Mouse (Mus musculus) CH12.LX (cell line): Measurements from ENCODE around the gene Map2k6. TPM values are rescaled to one million over a fixed set of nuclear protein-coding genes. Genes with fewer than 3 reads are reported as not detected.

Experiments
- DNase-seq: peaks from one replicate; pipeline ENCODE4 v3.0.0-alpha.2; 2013; ENCODE audit errors: extremely low read depth
- H3K27ac ChIP-seq: 2 replicates; pipeline ENCODE4 v1.5.1; 2012; ENCODE audit warnings: low read depth, mild to moderate bottlenecking, control low read depth, moderate library complexity; ENCODE audit not compliant: insufficient read depth
- H3K27me3 ChIP-seq: replicated peaks from 2 replicates; pipeline ENCODE3; 2012; ENCODE audit warnings: inconsistent platforms
- H3K36me3 ChIP-seq, 2 experiments: replicated peaks in 1 of 2; 2 replicates each; pipeline versions ENCODE3 to v1.6.1; 2012; ENCODE audit warnings: inconsistent platforms in 1 of 2, low read length in 1 of 2, mild to moderate bottlenecking in 1 of 2, mixed read lengths in 1 of 2, moderate library complexity in 1 of 2; ENCODE audit not compliant: control insufficient read depth in 1 of 2, insufficient read depth in 1 of 2
- H3K4me1 ChIP-seq, 2 experiments: 2 replicates each; pipeline ENCODE4 v1.6.1; 2012; ENCODE audit warnings: inconsistent platforms in 1 of 2, moderate library complexity in 1 of 2; ENCODE audit not compliant: insufficient read depth in 2 of 2, control insufficient read depth in 1 of 2
- H3K4me2 ChIP-seq: 2 replicates; pipeline ENCODE4 v1.6.1; 2012; ENCODE audit warnings: low read depth, mild to moderate bottlenecking, control low read depth; ENCODE audit not compliant: poor library complexity, insufficient read depth, severe bottlenecking
- H3K4me3 ChIP-seq, 3 experiments: fragments of 150-350 bp in 1 of 3; sonication (generic) in 1 of 3; replicated peaks in 1 of 3; 2 replicates each; pipeline versions ENCODE3 to v1.5.1; 2011 to 2012; ENCODE audit warnings: low read depth in 2 of 3, low read length in 2 of 3, mild to moderate bottlenecking in 2 of 3, moderate library complexity in 2 of 3, control low read depth in 1 of 3, improper control_type of control experiment in 1 of 3, inconsistent platforms in 1 of 3, mixed read lengths in 1 of 3; ENCODE audit not compliant: poor library complexity in 1 of 3
- H3K79me2 ChIP-seq: replicated peaks from 2 replicates; pipeline ENCODE4 v1.6.1; 2012; ENCODE audit warnings: mild to moderate bottlenecking, moderate library complexity; ENCODE audit not compliant: control insufficient read depth, poor library complexity, insufficient read depth, severe bottlenecking; ENCODE audit errors: extremely low read depth
- H3K9ac ChIP-seq: 2 replicates; pipeline ENCODE4 v1.6.1; 2012; ENCODE audit warnings: low read depth, mild to moderate bottlenecking, control low read depth, moderate library complexity; ENCODE audit not compliant: insufficient read depth
- H3K9me3 ChIP-seq: replicated peaks from 2 replicates; pipeline ENCODE3; 2012; ENCODE audit warnings: low read length, inconsistent platforms, mixed read lengths
- CHD1 ChIP-seq: IDR thresholded peaks from 2 replicates; pipeline ENCODE4 v1.6.1; 2012; ENCODE audit warnings: low read depth, low read length, improper control_type of control experiment, inconsistent platforms
- CTCF ChIP-seq, 2 experiments: IDR thresholded peaks in 1 of 2; conservative IDR thresholded peaks in 1 of 2; 2 replicates each; pipeline ENCODE4 v1.5.1; 2011 to 2012; ENCODE audit warnings: low read depth in 2 of 2, low read length in 2 of 2, improper control_type of control experiment in 1 of 2, inconsistent platforms in 1 of 2, mild to moderate bottlenecking in 1 of 2, moderate library complexity in 1 of 2
- E2F4 ChIP-seq: IDR thresholded peaks from 2 replicates; pipeline ENCODE4 v1.6.1; 2011; ENCODE audit warnings: low read depth, low read length, improper control_type of control experiment; ENCODE audit not compliant: insufficient replicate concordance
- ELF1 ChIP-seq: IDR thresholded peaks from 2 replicates; pipeline ENCODE4 v1.6.1; 2014; ENCODE audit warnings: low read depth, mild to moderate bottlenecking, inconsistent platforms, low read length, improper control_type of control experiment
- KAT2A ChIP-seq: IDR thresholded peaks from 2 replicates; pipeline ENCODE4 v1.6.1; 2012; ENCODE audit warnings: low read length, improper control_type of control experiment, inconsistent platforms; ENCODE audit not compliant: insufficient replicate concordance
- MAX ChIP-seq: IDR thresholded peaks from 2 replicates; pipeline ENCODE4 v1.6.1; 2011; ENCODE audit warnings: low read length, improper control_type of control experiment
- NELFE ChIP-seq: IDR thresholded peaks from 2 replicates; pipeline ENCODE4 v1.6.1; 2011; ENCODE audit warnings: low read depth, low read length, improper control_type of control experiment
- POLR2A ChIP-seq: IDR thresholded peaks from 2 replicates; pipeline ENCODE4 v1.6.1; 2011; ENCODE audit warnings: low read depth, mild to moderate bottlenecking, improper control_type of control experiment, low read length
- RAD21 ChIP-seq: IDR thresholded peaks from 2 replicates; pipeline ENCODE4 v1.6.1; 2011; ENCODE audit warnings: low read depth, mild to moderate bottlenecking, low read length, improper control_type of control experiment, moderate library complexity
- SMC3 ChIP-seq: IDR thresholded peaks from 2 replicates; pipeline ENCODE4 v1.6.1; 2011; ENCODE audit warnings: low read depth, low read length, improper control_type of control experiment
- UBTF ChIP-seq: IDR thresholded peaks from 2 replicates; pipeline ENCODE4 v1.6.1; 2012; ENCODE audit warnings: low read depth, mild to moderate bottlenecking, inconsistent platforms, low read length, improper control_type of control experiment, moderate library complexity
- ZC3H11A ChIP-seq: IDR thresholded peaks from 2 replicates; pipeline ENCODE4 v1.6.1; 2012; ENCODE audit warnings: low read depth, mild to moderate bottlenecking, inconsistent platforms, low read length, improper control_type of control experiment
- ZMIZ1 ChIP-seq: IDR thresholded peaks from 2 replicates; pipeline ENCODE4 v1.6.1; 2012; ENCODE audit warnings: low read depth, mild to moderate bottlenecking, inconsistent platforms, low read length, improper control_type of control experiment
- ZNF384 ChIP-seq: IDR thresholded peaks from 2 replicates; pipeline ENCODE4 v1.6.1; 2012; ENCODE audit warnings: low read depth, low read length, improper control_type of control experiment, inconsistent platforms
- dilution Hi-C: fragments of 300-500 bp; cut with MboI; formaldehyde crosslinking; loops from 2 replicates; pipeline ENCODE4 v1.14.3; 2020; ENCODE audit warnings: low sequenced_read_pairs; ENCODE audit not compliant: extremely low pct_unique_long_range_greater_than_20kb, extremely low pct_ligation_motif_present
- in situ Hi-C: fragments of 300-500 bp; cut with MboI; formaldehyde crosslinking; loops from 3 replicates; pipeline ENCODE4 v1.14.3; 2019; ENCODE audit warnings: low sequenced_read_pairs, low pct_ligation_motif_present, low pct_unique_long_range_greater_than_20kb, mixed read lengths
- polyA plus RNA-seq: library from polyadenylated mRNA; unstranded; fragments of >175 nt; gene quantifications from 2 replicates; pipeline ENCODE4 v1.2.1, GENCODE M21; 2012; ENCODE audit warnings: low read depth; ENCODE audit not compliant: insufficient read length
- total RNA-seq, 2 experiments: library from RNA; depleted of rRNA; stranded (reverse); fragments of 300-350 nt in 1 of 2; fragments of >200 nt in 1 of 2; gene quantifications; 2 replicates each; pipeline ENCODE4 v1.2.3; 2012 to 2014

The Map2k6 gene
- total and polyA plus RNA-seq, 3 experiments = 16.8 to 21.9 (median 18.0) TPM

DNA sequence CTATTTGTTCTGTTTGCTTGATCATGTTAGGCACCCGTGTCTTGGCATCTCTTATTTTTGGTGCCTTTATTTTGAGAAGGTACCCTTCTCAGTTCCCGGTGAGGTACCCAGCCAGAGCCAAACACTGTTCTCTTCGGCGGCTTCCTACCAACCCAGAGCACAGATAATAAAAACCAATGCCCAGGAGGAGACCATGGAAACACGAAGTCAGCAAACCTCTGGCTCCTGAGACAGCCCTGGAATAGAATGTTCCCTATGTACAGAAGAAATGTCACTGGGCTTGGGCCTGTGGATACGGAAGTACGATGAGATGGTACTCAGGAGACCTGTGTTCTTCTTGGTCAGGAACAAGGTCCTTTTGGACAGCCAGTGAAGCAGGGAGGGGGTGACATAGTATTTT is 89.4 kb downstream of the Map2k6 start:
- Histone ChIP-seq H3K36me3 (peaks cover 31 to 72% of the 10 kb centered on the region in 2 experiments), H3K9ac (no peak overlapping the region), H3K9me3 (peaks cover 17% of the 10 kb centered on the region), H3K27me3 (no peaks in the 10 kb centered on the region), H3K79me2 (no peaks in the 10 kb centered on the region), H3K4me2 (no peak overlapping the region), H3K4me1 (peaks cover 3 to 4% of the 10 kb centered on the region in 2 experiments), H3K27ac (no peak overlapping the region), H3K4me3 (no peak overlapping the region)
- in situ Hi-C loops = loop anchor here (25.0 kb wide), 1 partner anchor 601 kb away; no protein-coding TSS in a partner anchor
- DNase-seq = no peak
- TF ChIP-seq E2F4 = no peak
- TF ChIP-seq MAX = no peak
- TF ChIP-seq POLR2A = no peak
- TF ChIP-seq CTCF (conservative IDR thresholded peaks at IDR 0.05 in 1 of 2, IDR thresholded peaks at IDR 0.05 in 1 of 2; ENCODE audit: low read depth in 2 of 2, low read length in 2 of 2) = no peak
- TF ChIP-seq RAD21 = no peak
- no peak for TF ChIP-seq ELF1
- dilution Hi-C loops = no loop called here

DNA sequence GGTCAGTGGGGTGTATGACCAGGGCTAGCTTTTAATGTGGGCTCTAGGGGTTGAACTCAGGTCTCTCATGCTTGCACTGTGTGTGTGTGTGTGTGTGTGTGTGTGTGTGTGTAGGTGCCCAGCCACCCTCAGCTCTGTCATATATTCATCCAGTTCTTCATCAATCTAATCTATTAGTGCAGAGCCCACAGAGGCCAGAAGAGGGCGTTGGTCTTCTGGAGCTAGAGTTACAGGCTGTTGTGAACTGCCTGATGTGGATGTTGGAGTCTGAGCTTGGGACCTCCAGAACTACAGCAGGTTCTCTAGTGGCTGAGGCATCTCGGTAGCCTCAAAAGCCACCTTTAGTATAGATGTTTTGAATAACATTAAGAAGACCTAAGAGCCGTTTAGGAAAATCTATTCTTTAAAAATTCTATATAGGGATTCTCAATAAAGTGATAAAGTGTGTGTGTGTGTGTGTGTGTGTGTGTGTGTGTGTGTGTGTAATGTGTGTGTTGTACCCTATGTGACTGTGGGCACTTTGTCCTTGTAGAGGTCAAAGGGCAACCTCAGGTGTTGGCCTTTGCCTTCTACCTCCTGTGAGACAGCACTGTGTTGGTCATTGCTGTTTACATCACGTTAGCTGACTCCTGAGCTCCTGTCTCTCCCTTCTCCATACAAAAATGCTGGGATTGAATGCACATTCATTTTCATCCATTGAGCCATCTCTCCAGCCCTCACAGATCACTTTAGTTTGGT is 96.6 kb downstream of the Map2k6 start:
- TF ChIP-seq CTCF (conservative IDR thresholded peaks at IDR 0.05 in 1 of 2, IDR thresholded peaks at IDR 0.05 in 1 of 2; ENCODE audit: low read depth in 2 of 2, low read length in 2 of 2) (peak in 1 of 2 experiments; percentile 26; a peak in 2 of 4 replicates), MAX (no peak)
- Histone ChIP-seq H3K27ac (no peak overlapping the region), H3K4me1 (peaks cover 0 to 6% of the 10 kb centered on the region in 2 experiments; a peak in 1 of 4 replicates), H3K9me3 (peaks cover 11% of the 10 kb centered on the region), H3K4me3 (no peak overlapping the region), H3K4me2 (no peak overlapping the region), H3K27me3 (no peaks in the 10 kb centered on the region), H3K9ac (no peak overlapping the region), H3K79me2 (no peaks in the 10 kb centered on the region), H3K36me3 (peaks cover 50 to 84% of the 10 kb centered on the region in 2 experiments)
- in situ Hi-C loops (loop anchor here (25.0 kb wide), 1 partner anchor 608 kb away; no protein-coding TSS in a partner anchor), dilution Hi-C loops (no loop called here)
- DNase-seq = no peak

DNA sequence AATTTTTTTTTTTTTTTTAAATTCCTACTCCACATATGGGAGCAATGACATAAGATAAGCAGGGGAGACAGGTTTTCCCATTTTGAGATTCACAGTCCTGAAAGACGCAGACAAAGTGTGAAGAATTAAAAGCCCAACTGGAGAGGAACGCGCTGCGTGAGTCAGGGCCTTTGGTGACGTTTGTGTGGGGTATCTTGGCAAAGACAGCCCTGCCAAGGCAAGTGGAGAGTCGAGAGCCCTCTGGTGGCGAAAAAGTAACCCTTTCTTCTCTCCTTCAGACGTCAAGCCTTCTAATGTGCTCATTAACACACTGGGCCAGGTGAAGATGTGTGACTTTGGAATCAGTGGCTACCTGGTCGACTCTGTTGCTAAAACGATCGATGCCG is 97.1 kb downstream of the Map2k6 start:
- Histone ChIP-seq H3K9ac (no peak overlapping the region), H3K9me3 (peaks cover 11% of the 10 kb centered on the region), H3K27me3 (no peaks in the 10 kb centered on the region)
- in situ Hi-C loops = loop anchor here (25.0 kb wide), 1 partner anchor 609 kb away; no protein-coding TSS in a partner anchor
- no peak for TF ChIP-seq KAT2A
- TF ChIP-seq RAD21 = peak; percentile 78
- peak; percentile 82 to 93 for TF ChIP-seq CTCF (conservative IDR thresholded peaks at IDR 0.05 in 1 of 2, IDR thresholded peaks at IDR 0.05 in 1 of 2; ENCODE audit: low read depth in 2 of 2, low read length in 2 of 2)
- TF ChIP-seq CHD1 = no peak
- peak; percentile 62; the same call in 1 of the 2 replicates for TF ChIP-seq ZC3H11A
- TF ChIP-seq SMC3 = peak; percentile 98
- TF ChIP-seq ZMIZ1 = no peak
- no peak for TF ChIP-seq UBTF
- no peak for TF ChIP-seq NELFE
- peak; percentile 64 for TF ChIP-seq ZNF384
- TF ChIP-seq, all 38 proteins: peak for 5
- dilution Hi-C loops = no loop called here
- DNase-seq = peak; percentile 89
- no peak overlapping the region for H3K4me3 ChIP-seq
- no peaks in the 10 kb centered on the region for H3K79me2 ChIP-seq
- no peak overlapping the region for H3K4me2 ChIP-seq
- peaks cover 53 to 86% of the 10 kb centered on the region in 2 experiments for H3K36me3 ChIP-seq
- no peak overlapping the region for H3K27ac ChIP-seq
- peaks cover 0 to 6% of the 10 kb centered on the region in 2 experiments; a peak in 1 of 4 replicates for H3K4me1 ChIP-seq
